Mouse (Mus musculus) neural tube, embryonic 11.5 days (tissue): ENCODE measurements around the gene Guca2a. TPM values are rescaled to one million over a fixed set of nuclear protein-coding genes. Genes with fewer than 3 reads are reported as not detected.

Experiments used
- ATAC-seq: fragments of 200-750 bp; cut with Nextera tagmentation; 2 replicates; pipeline ENCODE4 v1.8.0; 2017; ENCODE audit warnings: moderate number of reproducible peaks, mild to moderate bottlenecking, moderate TSS enrichment, moderate library complexity; ENCODE audit not compliant: insufficient read depth, low FRiP score, low TSS enrichment
- DNase-seq: peaks from one replicate; pipeline ENCODE4 v3.0.0-alpha.2; 2015; ENCODE audit warnings: low spot score
- H3K27ac ChIP-seq: fragments of 300-500 bp; sonication (generic); 2 replicates; pipeline ENCODE4 v1.5.1; 2014; ENCODE audit warnings: low read depth, mild to moderate bottlenecking, low read length
- H3K27me3 ChIP-seq: fragments of 300-500 bp; sonication (generic); 2 replicates; pipeline ENCODE4 v1.6.1; 2014; ENCODE audit warnings: mild to moderate bottlenecking, low read length, mixed read lengths; ENCODE audit not compliant: control insufficient read depth, insufficient read depth
- H3K36me3 ChIP-seq: fragments of 300-500 bp; sonication (generic); 2 replicates; pipeline ENCODE4 v1.6.1; 2014; ENCODE audit warnings: mild to moderate bottlenecking, low read length, moderate library complexity, mixed read lengths; ENCODE audit not compliant: control insufficient read depth, insufficient read depth
- H3K4me1 ChIP-seq: fragments of 300-500 bp; sonication (generic); 2 replicates; pipeline ENCODE4 v1.6.1; 2014; ENCODE audit warnings: low read length, mixed read lengths; ENCODE audit not compliant: control insufficient read depth, insufficient read depth
- H3K4me2 ChIP-seq: fragments of 300-500 bp; sonication (generic); 2 replicates; pipeline ENCODE4 v1.6.1; 2014; ENCODE audit warnings: low read depth, mild to moderate bottlenecking, moderate library complexity
- H3K4me3 ChIP-seq: fragments of 300-500 bp; sonication (generic); 2 replicates; pipeline ENCODE4 v1.5.1; 2014; ENCODE audit warnings: low read depth, low read length
- H3K9ac ChIP-seq: fragments of 300-500 bp; sonication (generic); 2 replicates; pipeline ENCODE4 v1.6.1; 2014; ENCODE audit warnings: mild to moderate bottlenecking, low read length
- H3K9me3 ChIP-seq: fragments of 300-500 bp; sonication (generic); 2 replicates; pipeline ENCODE4 v1.6.1; 2016; ENCODE audit warnings: low read length; ENCODE audit not compliant: control insufficient read depth
- WGBS: fragments of 180-500 bp; shearing (Covaris S2); extraction: QIAGEN DNeasy Blood & Tissue Kit; methylation state at CpG from one replicate; pipeline ENCODE4 v1.1.7; 2014; 5-methylcytosine and 5-hydroxymethylcytosine counted together
- polyA plus RNA-seq: library from polyadenylated mRNA; unstranded; fragments of >200 nt; fragmentation: Nextera tagmentation; extraction: Ambion mirVana; gene quantifications from 2 replicates; pipeline ENCODE4 v1.2.1, GENCODE M21; 2014

Guca2a gene
- not detected in 2 replicates for polyA plus RNA-seq

GRCm38 (mm10) chr4:119637176-119637845 is at the start of gene Guca2a:
Guca2a (plus strand) TSS chr4:119637704.
- H3K9ac ChIP-seq: no peak within 1 kb of the TSS
- H3K4me3 ChIP-seq: no peak within 1 kb of the TSS
- H3K27me3 ChIP-seq: no peaks in the 10 kb centered on the region
- 73% methylated on average over 4 of the region's 4 CpGs for WGBS
- no peak for ATAC-seq
- no peaks in the 10 kb centered on the region for H3K9me3 ChIP-seq
- H3K27ac ChIP-seq: no peak within 1 kb of the TSS
- no peaks in the 10 kb centered on the region for H3K36me3 ChIP-seq
- no peak for DNase-seq
- no peaks in the 10 kb centered on the region for H3K4me1 ChIP-seq
- H3K4me2 ChIP-seq: no peak within 1 kb of the TSS

DNA sequence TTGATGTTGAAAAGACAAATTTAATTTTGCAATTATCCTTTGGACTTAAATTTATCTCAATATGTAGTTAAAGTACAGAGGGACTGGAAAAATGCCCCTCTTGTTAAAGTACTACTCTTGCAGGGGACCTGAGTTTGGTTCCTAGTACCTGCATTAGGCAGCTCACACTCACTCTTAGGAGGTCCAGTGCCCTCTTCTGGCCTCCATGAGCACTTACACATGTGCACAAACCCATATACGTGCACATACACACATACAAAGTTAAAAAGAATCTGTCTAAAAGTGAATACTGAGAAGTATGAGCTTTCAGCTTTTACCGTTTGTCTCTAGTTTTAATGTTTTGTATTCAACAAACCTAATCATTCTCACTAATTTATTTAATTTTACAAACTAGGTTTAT is 49.5 kb upstream of the Guca2a start:
- Histone ChIP-seq H3K4me3 (no peak overlapping the region), H3K9ac (no peak overlapping the region), H3K4me2 (no peak overlapping the region), H3K4me1 (no peaks in the 10 kb centered on the region), H3K36me3 (no peaks in the 10 kb centered on the region; the same call in 1 of the 2 replicates), H3K9me3 (no peaks in the 10 kb centered on the region), H3K27me3 (no peaks in the 10 kb centered on the region), H3K27ac (no peak overlapping the region)
- WGBS: 97% methylated on average over 2 of the region's 2 CpGs
- ATAC-seq (no peak), DNase-seq (no peak)

- 91% methylated on average over 2 of the region's 2 CpGs for WGBS
- ATAC-seq: no peak
Measured at GRCm38 (mm10) chr4:119589423-119589822, 48.1 kb upstream of the Guca2a start.

DNA sequence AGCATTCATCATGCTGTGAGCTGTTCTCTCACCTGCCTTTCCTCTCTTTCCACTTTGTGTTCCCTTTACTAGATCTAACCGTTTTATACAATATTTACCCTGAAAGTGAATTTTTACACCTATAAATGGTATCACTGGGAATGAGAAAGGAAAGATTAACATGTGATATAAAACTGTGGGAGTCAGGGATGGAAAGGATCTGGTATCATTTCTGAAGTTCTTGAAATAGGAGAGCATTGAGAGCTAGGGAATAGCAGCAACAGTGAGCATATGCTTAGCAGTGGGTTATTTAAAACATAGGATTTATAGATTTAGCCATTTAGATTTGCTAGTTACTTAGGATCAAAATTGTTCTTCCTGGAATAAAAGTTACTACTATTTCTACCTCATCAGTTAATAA is 47.5 kb upstream of the Guca2a start:
- DNase-seq (no peak), ATAC-seq (no peak)
- WGBS: 78% methylated on average over 1 of the region's 1 CpGs
- Histone ChIP-seq H3K36me3 (no peaks in the 10 kb centered on the region; the same call in 1 of the 2 replicates), H3K27ac (no peak overlapping the region), H3K9me3 (no peaks in the 10 kb centered on the region), H3K4me2 (no peak overlapping the region), H3K9ac (no peak overlapping the region), H3K27me3 (no peaks in the 10 kb centered on the region), H3K4me1 (no peaks in the 10 kb centered on the region), H3K4me3 (no peak overlapping the region)

More at GRCm38 (mm10) chr4:119589423-119589822, 48.1 kb upstream of the Guca2a start:
- DNase-seq: no peak
- H3K4me3 ChIP-seq: no peak overlapping the region
- H3K4me1 ChIP-seq: no peaks in the 10 kb centered on the region
- no peak overlapping the region for H3K4me2 ChIP-seq
- H3K27me3 ChIP-seq: no peaks in the 10 kb centered on the region
- no peak overlapping the region for H3K27ac ChIP-seq
- no peak overlapping the region for H3K9ac ChIP-seq
- H3K9me3 ChIP-seq: no peaks in the 10 kb centered on the region
- H3K36me3 ChIP-seq: no peaks in the 10 kb centered on the region; the same call in 1 of the 2 replicates

GRCm38 (mm10) chr4:119592479-119592878 is 45.0 kb upstream of the Guca2a start:
- no peak overlapping the region for H3K9ac ChIP-seq
- ATAC-seq: no peak
- H3K27me3 ChIP-seq: no peaks in the 10 kb centered on the region
- no peak overlapping the region for H3K4me3 ChIP-seq
- no peaks in the 10 kb centered on the region for H3K9me3 ChIP-seq
- H3K36me3 ChIP-seq: no peaks in the 10 kb centered on the region; the same call in 1 of the 2 replicates
- 67% methylated on average over 3 of the region's 3 CpGs for WGBS
- no peak overlapping the region for H3K4me2 ChIP-seq
- H3K4me1 ChIP-seq: no peaks in the 10 kb centered on the region
- H3K27ac ChIP-seq: no peak overlapping the region
- DNase-seq: no peak

DNA sequence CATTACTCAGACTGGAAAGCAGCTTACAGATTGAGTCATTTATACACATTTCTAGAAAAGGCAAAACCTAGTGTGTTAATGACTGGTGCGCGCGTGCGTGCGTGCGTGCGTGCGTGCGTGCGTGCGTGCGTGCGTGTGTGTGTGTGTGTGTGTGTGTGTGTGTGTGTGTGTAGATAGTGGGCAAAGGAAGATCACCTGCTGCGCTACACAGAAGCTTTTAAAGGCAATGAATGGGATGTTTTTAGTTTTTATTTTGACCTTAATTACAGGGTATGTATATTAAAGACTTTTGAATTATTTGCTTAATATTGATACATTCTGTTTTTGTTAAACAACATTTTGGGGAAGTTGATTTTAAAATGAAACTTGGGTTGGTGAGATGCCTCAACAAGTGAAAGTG is 43.2 kb upstream of the Guca2a start:
- H3K9ac ChIP-seq: no peak overlapping the region
- no peaks in the 10 kb centered on the region for H3K27me3 ChIP-seq
- 96% methylated on average over 14 of the region's 14 CpGs for WGBS
- no peaks in the 10 kb centered on the region for H3K9me3 ChIP-seq
- no peak for DNase-seq
- no peaks in the 10 kb centered on the region for H3K4me1 ChIP-seq
- H3K4me2 ChIP-seq: no peak overlapping the region
- no peak overlapping the region for H3K27ac ChIP-seq
- no peaks in the 10 kb centered on the region for H3K36me3 ChIP-seq
- H3K4me3 ChIP-seq: no peak overlapping the region
- ATAC-seq: no peak

GRCm38 (mm10) chr4:119599605-119600004 is 37.9 kb upstream of the Guca2a start:
- Histone ChIP-seq H3K4me2 (no peak overlapping the region), H3K27me3 (no peaks in the 10 kb centered on the region), H3K4me1 (no peaks in the 10 kb centered on the region), H3K9me3 (no peaks in the 10 kb centered on the region), H3K27ac (no peak overlapping the region), H3K36me3 (no peaks in the 10 kb centered on the region), H3K9ac (no peak overlapping the region), H3K4me3 (no peak overlapping the region)
- DNase-seq (no peak), ATAC-seq (no peak)
- WGBS: 80% methylated on average over 1 of the region's 1 CpGs

DNA sequence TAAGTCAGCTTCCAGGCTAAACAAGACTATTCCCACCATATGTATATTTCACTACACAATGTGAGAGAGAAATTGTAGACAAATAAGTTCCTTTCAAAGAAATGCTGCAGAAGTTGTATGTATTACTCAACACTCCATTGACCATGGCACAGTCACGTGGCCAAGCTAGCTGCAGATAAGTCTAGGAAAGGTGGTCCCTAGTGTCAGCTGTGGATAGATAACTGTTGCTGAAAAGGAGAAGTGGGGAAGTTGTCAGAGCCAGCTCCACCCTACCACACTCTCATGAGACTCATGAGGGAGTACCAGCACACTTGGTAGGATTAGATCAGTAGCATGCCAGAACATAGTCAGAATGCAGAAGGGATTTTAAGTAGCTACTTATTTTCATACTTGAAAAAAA is 28.0 kb upstream of the Guca2a start:
- WGBS: 88% methylated on average over 1 of the region's 1 CpGs
- ATAC-seq (no peak), DNase-seq (no peak)
- no peaks in the 10 kb centered on the region for H3K4me1 ChIP-seq
- no peak overlapping the region for H3K4me3 ChIP-seq
- H3K27ac ChIP-seq: no peak overlapping the region
- H3K9me3 ChIP-seq: no peaks in the 10 kb centered on the region
- H3K27me3 ChIP-seq: no peaks in the 10 kb centered on the region
- H3K36me3 ChIP-seq: no peaks in the 10 kb centered on the region; the same call in 1 of the 2 replicates
- H3K9ac ChIP-seq: no peak overlapping the region
- H3K4me2 ChIP-seq: no peak overlapping the region

DNA sequence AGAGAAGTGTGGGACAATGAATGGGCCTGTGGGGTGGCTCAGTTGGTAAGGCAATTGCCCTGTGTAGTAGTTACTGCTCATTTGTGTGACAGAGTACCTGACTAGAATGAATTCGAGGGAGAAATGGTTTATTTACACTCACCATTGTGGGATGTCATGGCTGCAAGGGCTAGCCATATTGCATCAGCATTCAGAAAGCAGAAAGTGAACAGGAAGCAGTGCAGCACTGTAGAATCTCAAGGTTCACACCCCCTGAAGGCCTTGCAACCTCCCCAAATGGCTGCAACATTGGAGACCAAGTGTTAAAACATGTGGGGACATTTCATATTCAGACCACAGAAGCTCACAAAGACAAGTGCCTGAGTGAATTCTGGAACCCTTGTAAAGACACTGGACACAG is 23.4 kb upstream of the Guca2a start:
- Histone ChIP-seq H3K36me3 (no peaks in the 10 kb centered on the region), H3K4me3 (no peak overlapping the region), H3K4me2 (no peak overlapping the region), H3K9ac (no peak overlapping the region), H3K9me3 (no peaks in the 10 kb centered on the region), H3K27me3 (no peaks in the 10 kb centered on the region), H3K4me1 (no peaks in the 10 kb centered on the region), H3K27ac (no peak overlapping the region)
- no peak for DNase-seq
- WGBS: 42% methylated on average over 1 of the region's 1 CpGs
- no peak for ATAC-seq
